Mouse (Mus musculus) forebrain, postnatal 0 days (tissue): ENCODE data around the gene Zfp59. TPM values are rescaled to one million over a fixed set of nuclear protein-coding genes. Genes with fewer than 3 reads are reported as not detected.
"Not testable (repeated sequence)": the region's sequence is repeated elsewhere in the genome, so short reads cannot be mapped to it uniquely, and the experiment has no call there.

Experiments used
- ATAC-seq: fragments of 200-750 bp; cut with Nextera tagmentation; 2 replicates; pipeline ENCODE4 v1.8.0; 2017; ENCODE audit warnings: mild to moderate bottlenecking, moderate library complexity
- DNase-seq: peaks from one replicate; pipeline ENCODE4 v3.0.0-alpha.2; 2015
- H3K27ac ChIP-seq: fragments of 300-500 bp; sonication (generic); 2 replicates; pipeline ENCODE4 v1.5.1; 2014; ENCODE audit warnings: low read depth, mild to moderate bottlenecking, antibody characterized with exemption, low read length, moderate library complexity, mixed read lengths
- H3K27me3 ChIP-seq: fragments of 300-500 bp; sonication (generic); 2 replicates; pipeline ENCODE4 v1.6.1; 2014; ENCODE audit warnings: mild to moderate bottlenecking, low read length, mixed read lengths; ENCODE audit not compliant: insufficient read depth
- H3K36me3 ChIP-seq: fragments of 300-500 bp; sonication (generic); 2 replicates; pipeline ENCODE4 v1.6.1; 2014; ENCODE audit warnings: mild to moderate bottlenecking, moderate library complexity; ENCODE audit not compliant: insufficient read depth
- H3K4me1 ChIP-seq: fragments of 300-500 bp; sonication (generic); 2 replicates; pipeline ENCODE4 v1.6.1; 2014; ENCODE audit warnings: antibody characterized with exemption; ENCODE audit not compliant: insufficient read depth
- H3K4me2 ChIP-seq: fragments of 300-500 bp; sonication (generic); 2 replicates; pipeline ENCODE4 v1.6.1; 2014; ENCODE audit warnings: low read depth, mild to moderate bottlenecking, moderate library complexity
- H3K4me3 ChIP-seq: fragments of 300-500 bp; sonication (generic); 2 replicates; pipeline ENCODE4 v1.5.1; 2014; ENCODE audit warnings: low read depth, low read length, mixed read lengths
- H3K9ac ChIP-seq: fragments of 300-500 bp; sonication (generic); 2 replicates; pipeline ENCODE4 v1.6.1; 2014; ENCODE audit warnings: mild to moderate bottlenecking
- H3K9me3 ChIP-seq: fragments of 300-500 bp; sonication (generic); 2 replicates; pipeline ENCODE4 v1.6.1; 2016; ENCODE audit warnings: low read length
- CTCF ChIP-seq: sonication (generic); IDR thresholded peaks from 2 replicates; pipeline ENCODE4 v1.5.1; 2016; ENCODE audit warnings: antibody characterized with exemption, control low read depth, low read depth
- WGBS: fragments of 180-500 bp; shearing (Covaris S2); extraction: QIAGEN DNeasy Blood & Tissue Kit; methylation state at CpG from one replicate; pipeline ENCODE4 v1.1.7; 2014; 5-methylcytosine and 5-hydroxymethylcytosine counted together
- polyA plus RNA-seq: library from polyadenylated mRNA; unstranded; fragments of >200 nt; fragmentation: Nextera tagmentation; extraction: Ambion mirVana; gene quantifications from 2 replicates; pipeline ENCODE4 v1.2.1, GENCODE M21; 2015
- total RNA-seq: library from RNA; depleted of rRNA; stranded (reverse); fragments of >200 nt; gene quantifications from 2 replicates; pipeline ENCODE4 v1.2.3, GENCODE M21; 2014

The Zfp59 gene
- total and polyA plus RNA-seq, 2 experiments from 2014 or later, result 5.2 to 11.6 TPM

GRCm38 (mm10) chr7:27837896-27838295 lies 511 bp upstream of the Zfp59 start:
- ATAC-seq (peak; percentile 34; the same call in 1 of the 2 replicates), DNase-seq (no peak)
- no peak for TF ChIP-seq CTCF
- H3K36me3 ChIP-seq, result no peaks in the 10 kb centered on the region
- H3K27ac ChIP-seq, result peak overlapping the region; percentile 81
- 20% methylated on average over 6 of the region's 6 CpGs for WGBS
- peak overlapping the region; percentile 61 for H3K4me2 ChIP-seq
- no peaks in the 10 kb centered on the region for H3K9me3 ChIP-seq
- no peaks in the 10 kb centered on the region for H3K27me3 ChIP-seq
- peak overlapping the region; percentile 38 for H3K4me3 ChIP-seq
- H3K9ac ChIP-seq, result peak overlapping the region; percentile 49
- H3K4me1 ChIP-seq, result no peaks in the 10 kb centered on the region

GRCm38 (mm10) chr7:27839596-27839995 lies 1.2 kb downstream of the Zfp59 start:
- Histone ChIP-seq H3K4me1 (no peaks in the 10 kb centered on the region), H3K4me3 (no peak overlapping the region), H3K9ac (no peak overlapping the region), H3K27me3 (no peaks in the 10 kb centered on the region), H3K9me3 (no peaks in the 10 kb centered on the region), H3K36me3 (peaks cover 1% of the 10 kb centered on the region; the same call in 1 of the 2 replicates), H3K4me2 (no peak overlapping the region), H3K27ac (no peak overlapping the region)
- TF ChIP-seq CTCF, result no peak
- ATAC-seq, result no peak
- 99% methylated on average over 7 of the region's 7 CpGs for WGBS
- no peak for DNase-seq

- Histone ChIP-seq H3K27ac (no peak overlapping the region), H3K9me3 (no peaks in the 10 kb centered on the region), H3K4me1 (no peaks in the 10 kb centered on the region), H3K9ac (no peak overlapping the region), H3K4me2 (no peak overlapping the region), H3K4me3 (no peak overlapping the region), H3K27me3 (no peaks in the 10 kb centered on the region), H3K36me3 (peaks cover 6% of the 10 kb centered on the region)
- WGBS, result 77% methylated on average over 6 of the region's 6 CpGs
- no peak for DNase-seq
- no peak for TF ChIP-seq CTCF
- no peak for ATAC-seq
Measured at GRCm38 (mm10) chr7:27840104-27840503, 1.7 kb downstream of the Zfp59 start.

GRCm38 (mm10) chr7:27857227-27857626 lies 18.8 kb downstream of the Zfp59 start, which contains the start of gene Zfp607a:
Zfp607a (plus strand) TSS chr7:27857527.
- peaks cover 16% of the 10 kb centered on the region for H3K36me3 ChIP-seq
- TF ChIP-seq CTCF, result no peak
- no peak within 1 kb of the TSS for H3K9ac ChIP-seq
- 96% methylated on average over 1 of the region's 1 CpGs for WGBS
- H3K4me1 ChIP-seq, result no peaks in the 10 kb centered on the region
- H3K4me2 ChIP-seq, result no peak within 1 kb of the TSS
- DNase-seq (no peak), ATAC-seq (no peak)
- no peaks in the 10 kb centered on the region for H3K9me3 ChIP-seq
- no peaks in the 10 kb centered on the region for H3K27me3 ChIP-seq
- H3K27ac ChIP-seq, result no peak within 1 kb of the TSS
- H3K4me3 ChIP-seq, result no peak within 1 kb of the TSS

- no peak for DNase-seq
- no peak for TF ChIP-seq CTCF
- H3K9ac ChIP-seq, result peak overlapping the region; percentile 51; the same call in 1 of the 2 replicates
Measured at GRCm38 (mm10) chr7:27859301-27860251, 21.2 kb downstream of the Zfp59 start.

GRCm38 (mm10) chr7:27860396-27861235 lies 22.2 kb downstream of the Zfp59 start:
- ATAC-seq, result peak; percentile 92
- under 1% methylated on average over 22 of the region's 22 CpGs for WGBS
- peak; percentile 66 for DNase-seq
- peak overlapping the region; percentile 57 for H3K4me3 ChIP-seq
- H3K4me2 ChIP-seq, result peak overlapping the region; percentile 70
- H3K27ac ChIP-seq, result peak overlapping the region; percentile 45; the same call in 1 of the 2 replicates
- H3K27me3 ChIP-seq, result no peaks in the 10 kb centered on the region
- TF ChIP-seq CTCF, result no peak
- H3K36me3 ChIP-seq, result peaks cover 6% of the 10 kb centered on the region; the same call in 1 of the 2 replicates
- H3K9me3 ChIP-seq, result no peaks in the 10 kb centered on the region
- H3K4me1 ChIP-seq, result no peaks in the 10 kb centered on the region
- peak overlapping the region; percentile 51 for H3K9ac ChIP-seq

More at GRCm38 (mm10) chr7:27859301-27860251, 21.2 kb downstream of the Zfp59 start:
- Histone ChIP-seq H3K27ac (no peak overlapping the region), H3K4me1 (no peaks in the 10 kb centered on the region), H3K27me3 (no peaks in the 10 kb centered on the region), H3K9me3 (no peaks in the 10 kb centered on the region), H3K4me3 (peak overlapping the region; percentile 57), H3K4me2 (peak overlapping the region; percentile 70), H3K36me3 (peaks cover 6% of the 10 kb centered on the region; the same call in 1 of the 2 replicates)
- WGBS, result 18% methylated on average over 10 of the region's 10 CpGs
- no peak; the same call in 1 of the 2 replicates for ATAC-seq

- not testable (repeated sequence) for H3K9me3 ChIP-seq, H3K9ac ChIP-seq, H3K4me3 ChIP-seq, H3K27ac ChIP-seq, H3K36me3 ChIP-seq, DNase-seq, H3K27me3 ChIP-seq, ATAC-seq, H3K4me2 ChIP-seq, H3K4me1 ChIP-seq
- 86% methylated on average over 5 of the region's 5 CpGs for WGBS
Measured at GRCm38 (mm10) chr7:27862578-27862977, 24.2 kb downstream of the Zfp59 start.
